Mouse (Mus musculus) kidney, postnatal 4 days (tissue): ENCODE results near the gene Vcl.
A peak's percentile ranks its signal among the peaks of the same experiment; 100 is the strongest.

ENCODE experiments used
- DNase-seq, 2 experiments: peaks; one replicate each; pipeline ENCODE4 v3.0.0; 2021; ENCODE audit warnings: mixed read lengths in 2 of 2

Gene Vcl

GRCm38 (mm10) chr14:20945296-20945695 is 16.1 kb downstream of the Vcl start:
- DNase-seq, result no peak

GRCm38 (mm10) chr14:20956021-20956420 is 26.8 kb downstream of the Vcl start:
- no peak for DNase-seq

GRCm38 (mm10) chr14:20958971-20959370 is 29.8 kb downstream of the Vcl start:
- no peak for DNase-seq

GRCm38 (mm10) chr14:20962466-20962865 is 33.3 kb downstream of the Vcl start:
- no peak for DNase-seq

GRCm38 (mm10) chr14:20962906-20963305 is 33.7 kb downstream of the Vcl start:
- no peak for DNase-seq

- no peak for DNase-seq
These were observed 34.7 kb downstream of the Vcl start for GRCm38 (mm10) chr14:20963863-20964262.

GRCm38 (mm10) chr14:20964285-20964684 is 35.1 kb downstream of the Vcl start:
- no peak for DNase-seq

- no peak for DNase-seq
These were observed 37.9 kb downstream of the Vcl start for GRCm38 (mm10) chr14:20966959-20967670.

- no peak for DNase-seq
These were observed 39.9 kb downstream of the Vcl start for GRCm38 (mm10) chr14:20969066-20969465.

GRCm38 (mm10) chr14:20970389-20970788 is 41.2 kb downstream of the Vcl start:
- peak in 1 of 2 experiments; percentile 13 for DNase-seq

GRCm38 (mm10) chr14:20970927-20971326 is 41.7 kb downstream of the Vcl start:
- no peak for DNase-seq

- DNase-seq, result no peak
These were observed 44.6 kb downstream of the Vcl start for GRCm38 (mm10) chr14:20973821-20974220.

- no peak for DNase-seq
These were observed 47.5 kb downstream of the Vcl start for GRCm38 (mm10) chr14:20976741-20977140.

- DNase-seq, result no peak
These were observed 48.5 kb downstream of the Vcl start for GRCm38 (mm10) chr14:20977726-20978125.

GRCm38 (mm10) chr14:20983832-20984231 is 54.6 kb downstream of the Vcl start:
- DNase-seq, result peak; percentile 59 to 69

- no peak for DNase-seq
These were observed 56.3 kb downstream of the Vcl start for GRCm38 (mm10) chr14:20985482-20985881.

- no peak for DNase-seq
These were observed 62.3 kb downstream of the Vcl start for GRCm38 (mm10) chr14:20991492-20991891.

- peak; percentile 62 to 73 for DNase-seq
These were observed 64.0 kb downstream of the Vcl start for GRCm38 (mm10) chr14:20993067-20993691.

GRCm38 (mm10) chr14:20994475-20994874 is 65.3 kb downstream of the Vcl start:
- no peak for DNase-seq

GRCm38 (mm10) chr14:20995497-20995896 is 66.3 kb downstream of the Vcl start:
- DNase-seq, result no peak

- DNase-seq, result no peak
These were observed 67.2 kb downstream of the Vcl start for GRCm38 (mm10) chr14:20996361-20996760.

GRCm38 (mm10) chr14:20997548-20997947 is 68.3 kb downstream of the Vcl start:
- no peak for DNase-seq

- DNase-seq, result no peak
These were observed 70.4 kb downstream of the Vcl start for GRCm38 (mm10) chr14:20999617-21000016.

- no peak for DNase-seq
These were observed 84.7 kb downstream of the Vcl start for GRCm38 (mm10) chr14:21013800-21014334.
